Mouse (Mus musculus) stomach, postnatal 0 days (tissue): ENCODE measurements around the gene Ppm1h. TPM values are rescaled to one million over a fixed set of nuclear protein-coding genes. Genes with fewer than 3 reads are reported as not detected.

Source experiments
- ATAC-seq: fragments of 200-750 bp; cut with Nextera tagmentation; 2 replicates; pipeline ENCODE4 v1.8.0; 2017; ENCODE audit not compliant: low FRiP score, low TSS enrichment
- DNase-seq: peaks from one replicate; pipeline ENCODE4 v3.0.0-alpha.2; 2016; ENCODE audit warnings: low spot score
- H3K27ac ChIP-seq: fragments of 300-500 bp; sonication (generic); replicated peaks from 2 replicates; pipeline ENCODE4 v1.5.1; 2014; ENCODE audit warnings: mild to moderate bottlenecking, control low read depth
- H3K27me3 ChIP-seq: fragments of 300-500 bp; sonication (generic); 2 replicates; pipeline ENCODE4 v1.6.1; 2014; ENCODE audit warnings: low read length; ENCODE audit not compliant: control insufficient read depth, insufficient read depth
- H3K36me3 ChIP-seq: fragments of 300-500 bp; sonication (generic); 2 replicates; pipeline ENCODE4 v1.6.1; 2014; ENCODE audit warnings: low read length, mixed read lengths; ENCODE audit not compliant: control insufficient read depth, insufficient read depth
- H3K4me1 ChIP-seq: fragments of 300-500 bp; sonication (generic); replicated peaks from 2 replicates; pipeline ENCODE4 v1.6.1; 2014; ENCODE audit warnings: antibody characterized with exemption; ENCODE audit not compliant: control insufficient read depth, insufficient read depth
- H3K4me2 ChIP-seq: fragments of 300-500 bp; sonication (generic); replicated peaks from 2 replicates; pipeline ENCODE4 v1.6.1; 2014; ENCODE audit warnings: low read depth, mild to moderate bottlenecking, control low read depth, moderate library complexity
- H3K4me3 ChIP-seq: fragments of 300-500 bp; sonication (generic); 2 replicates; pipeline ENCODE4 v1.5.1; 2014; ENCODE audit warnings: low read depth, low read length, control low read depth
- H3K9ac ChIP-seq: fragments of 300-500 bp; sonication (generic); 2 replicates; pipeline ENCODE4 v1.6.1; 2014; ENCODE audit warnings: mild to moderate bottlenecking, low read length, control low read depth, mixed read lengths
- H3K9me3 ChIP-seq: fragments of 300-500 bp; sonication (generic); 2 replicates; pipeline ENCODE4 v1.6.1; 2016; ENCODE audit warnings: low read length; ENCODE audit not compliant: control insufficient read depth
- CTCF ChIP-seq: IDR thresholded peaks from 2 replicates; pipeline ENCODE4 v1.5.1; 2016; ENCODE audit warnings: antibody characterized with exemption, low read depth, mild to moderate bottlenecking, moderate library complexity
- EP300 ChIP-seq: optimal IDR thresholded peaks from 2 replicates; pipeline ENCODE3; 2016; ENCODE audit warnings: antibody characterized with exemption
- WGBS: fragments of 180-500 bp; shearing (Covaris S2); extraction: QIAGEN DNeasy Blood & Tissue Kit; methylation state at CpG from one replicate; pipeline ENCODE4 v1.1.7; 2014; 5-methylcytosine and 5-hydroxymethylcytosine counted together
- polyA plus RNA-seq: library from polyadenylated mRNA; unstranded; fragments of >200 nt; fragmentation: Nextera tagmentation; extraction: Ambion mirVana; gene quantifications from 2 replicates; pipeline ENCODE4 v1.2.1, GENCODE M21; 2015

Ppm1h gene
- polyA plus RNA-seq, 1 experiment from 2014 or later: 7.6 TPM

DNA sequence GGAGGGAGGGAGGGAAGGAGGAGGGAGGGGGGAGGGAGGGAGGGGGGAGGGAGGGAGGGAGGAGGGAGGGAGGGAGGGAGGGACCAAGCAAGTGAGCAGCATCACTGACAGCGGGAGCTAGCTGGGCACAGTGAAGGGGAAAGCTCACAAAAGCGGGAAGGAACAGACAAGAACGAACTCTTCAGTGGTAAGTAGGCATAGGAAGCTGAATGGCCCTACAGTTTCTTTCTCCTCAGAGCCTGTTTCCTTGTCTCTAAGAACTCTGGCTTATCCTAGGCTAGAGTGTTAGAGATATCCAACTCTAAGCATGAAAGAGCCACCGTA lies 2.5 kb downstream of the Ppm1h start:
- no peak overlapping the region for H3K27ac ChIP-seq
- no peak for TF ChIP-seq EP300
- TF ChIP-seq CTCF: no peak
- no peaks in the 10 kb centered on the region for H3K9me3 ChIP-seq
- H3K4me3 ChIP-seq: no peak overlapping the region
- no peak for DNase-seq
- H3K27me3 ChIP-seq: no peaks in the 10 kb centered on the region
- H3K36me3 ChIP-seq: no peaks in the 10 kb centered on the region
- no peak for ATAC-seq
- H3K4me1 ChIP-seq: no peaks in the 10 kb centered on the region; the same call in 1 of the 2 replicates
- H3K9ac ChIP-seq: no peak overlapping the region
- WGBS: 46% methylated on average over 4 of the region's 4 CpGs
- no peak overlapping the region for H3K4me2 ChIP-seq

DNA sequence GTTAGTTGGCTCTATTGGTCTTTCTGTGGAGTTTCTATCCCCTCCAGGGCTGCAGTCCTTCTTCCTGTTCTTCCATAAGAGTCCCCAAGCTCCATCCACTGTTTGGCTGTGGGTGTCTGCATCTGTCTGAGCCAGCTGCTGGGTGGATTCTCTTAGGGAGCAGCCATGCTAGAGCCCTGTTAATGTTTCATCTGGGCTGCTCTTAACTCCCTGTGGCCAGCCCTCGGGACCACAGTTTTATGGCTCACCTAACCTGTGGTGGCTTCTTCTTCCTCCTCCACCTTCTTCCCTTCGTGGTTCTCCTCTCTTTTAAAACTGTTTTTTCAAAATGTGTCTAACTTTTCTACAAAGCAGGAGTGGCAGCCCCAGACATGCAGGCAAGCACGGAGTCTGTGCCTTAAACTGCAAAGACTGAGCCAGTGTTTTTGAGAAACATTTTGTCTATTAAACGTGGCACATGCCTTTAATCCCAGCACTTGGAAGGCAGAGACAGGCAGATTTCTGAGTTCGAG lies 5.3 kb downstream of the Ppm1h start:
- H3K4me3 ChIP-seq: no peak overlapping the region
- WGBS: 70% methylated on average over 5 of the region's 5 CpGs
- H3K36me3 ChIP-seq: no peaks in the 10 kb centered on the region
- no peak overlapping the region for H3K27ac ChIP-seq
- H3K9me3 ChIP-seq: no peaks in the 10 kb centered on the region
- no peak for TF ChIP-seq EP300
- no peak for TF ChIP-seq CTCF
- ATAC-seq (no peak), DNase-seq (no peak)
- H3K4me1 ChIP-seq: no peaks in the 10 kb centered on the region; the same call in 1 of the 2 replicates
- H3K27me3 ChIP-seq: no peaks in the 10 kb centered on the region
- H3K4me2 ChIP-seq: no peak overlapping the region
- H3K9ac ChIP-seq: no peak overlapping the region

GRCm38 (mm10) chr10:122685297-122685696 lies 6.7 kb downstream of the Ppm1h start:
- H3K4me3 ChIP-seq: no peak overlapping the region
- no peak for TF ChIP-seq EP300
- no peak for TF ChIP-seq CTCF
- no peaks in the 10 kb centered on the region for H3K36me3 ChIP-seq
- no peaks in the 10 kb centered on the region; the same call in 1 of the 2 replicates for H3K4me1 ChIP-seq
- H3K9me3 ChIP-seq: no peaks in the 10 kb centered on the region
- no peak overlapping the region for H3K9ac ChIP-seq
- no peak for DNase-seq
- no peak for ATAC-seq
- H3K27me3 ChIP-seq: no peaks in the 10 kb centered on the region
- no peak overlapping the region for H3K27ac ChIP-seq
- no peak overlapping the region for H3K4me2 ChIP-seq
- 25% methylated on average over 1 of the region's 1 CpGs for WGBS

GRCm38 (mm10) chr10:122685836-122686531 lies 7.4 kb downstream of the Ppm1h start:
- Histone ChIP-seq H3K27me3 (no peaks in the 10 kb centered on the region), H3K4me3 (no peak overlapping the region), H3K27ac (no peak overlapping the region), H3K36me3 (no peaks in the 10 kb centered on the region), H3K9me3 (no peaks in the 10 kb centered on the region), H3K4me2 (no peak overlapping the region), H3K4me1 (no peaks in the 10 kb centered on the region), H3K9ac (no peak overlapping the region)
- DNase-seq: no peak
- no peak for TF ChIP-seq CTCF
- no peak for TF ChIP-seq EP300
- WGBS: 90% methylated on average over 19 of the region's 19 CpGs
- ATAC-seq: no peak

GRCm38 (mm10) chr10:122690698-122691097 lies 12.1 kb downstream of the Ppm1h start:
- DNase-seq (no peak), ATAC-seq (no peak)
- Histone ChIP-seq H3K4me1 (no peaks in the 10 kb centered on the region), H3K27me3 (no peaks in the 10 kb centered on the region), H3K36me3 (no peaks in the 10 kb centered on the region), H3K9ac (no peak overlapping the region), H3K4me3 (no peak overlapping the region), H3K9me3 (no peaks in the 10 kb centered on the region), H3K4me2 (no peak overlapping the region), H3K27ac (no peak overlapping the region)
- TF ChIP-seq CTCF (no peak), EP300 (no peak)
- 68% methylated on average over 6 of the region's 6 CpGs for WGBS

- Histone ChIP-seq H3K9ac (no peak overlapping the region), H3K36me3 (no peaks in the 10 kb centered on the region), H3K4me2 (no peak overlapping the region), H3K27ac (no peak overlapping the region), H3K9me3 (no peaks in the 10 kb centered on the region), H3K27me3 (no peaks in the 10 kb centered on the region), H3K4me1 (no peaks in the 10 kb centered on the region), H3K4me3 (no peak overlapping the region)
- WGBS: 53% methylated on average over 12 of the region's 12 CpGs
- no peak for ATAC-seq
- no peak for DNase-seq
- no peak for TF ChIP-seq EP300
- TF ChIP-seq CTCF: no peak
Observed at GRCm38 (mm10) chr10:122693158-122693777, 14.7 kb downstream of the Ppm1h start.
